Mouse (Mus musculus) G1E (cell line): ENCODE data around the gene Gm49369. TPM values are rescaled to one million over a fixed set of nuclear protein-coding genes. Genes with fewer than 3 reads are reported as not detected.
A peak's percentile ranks its signal among the peaks of the same experiment; 100 is the strongest.
"Not testable (repeated sequence)": the region's sequence is repeated elsewhere in the genome, so short reads cannot be mapped to it uniquely, and the experiment has no call there.

Experiments used
- ATAC-seq: 2 replicates; pipeline ENCODE4 v1.8.0; 2016; ENCODE audit warnings: mild to moderate bottlenecking; ENCODE audit not compliant: insufficient number of reproducible peaks, poor library complexity, low FRiP score, severe bottlenecking; ENCODE audit errors: extremely low read depth
- DNase-seq: peaks from one replicate; pipeline ENCODE4 v3.0.0; 2012; ENCODE audit warnings: low spot score
- H3K27me3 ChIP-seq: 2 replicates; pipeline ENCODE4 v1.6.1; 2012; ENCODE audit warnings: mild to moderate bottlenecking, low read length, inconsistent platforms; ENCODE audit not compliant: insufficient read depth
- H3K36me3 ChIP-seq: replicated peaks from 2 replicates; pipeline ENCODE3; 2012; ENCODE audit warnings: mild to moderate bottlenecking, inconsistent platforms
- H3K4me1 ChIP-seq: 2 replicates; pipeline ENCODE4 v1.6.1; 2012; ENCODE audit warnings: low read depth, low read length, inconsistent platforms, mixed read lengths; ENCODE audit not compliant: insufficient read depth
- H3K4me3 ChIP-seq: 2 replicates; pipeline ENCODE4 v1.5.1; 2012; ENCODE audit warnings: low read depth, mild to moderate bottlenecking, inconsistent platforms, low read length, moderate library complexity, mixed read lengths
- H3K9me3 ChIP-seq: replicated peaks from 2 replicates; pipeline ENCODE4 v1.6.1; 2012; ENCODE audit warnings: inconsistent platforms
- CTCF ChIP-seq: IDR thresholded peaks from 2 replicates; pipeline ENCODE4 v1.5.1; 2012; ENCODE audit warnings: low read depth, low read length, inconsistent platforms, mixed read lengths
- GATA1 ChIP-seq: IDR thresholded peaks from 2 replicates; pipeline ENCODE4 v1.6.1; 2012; ENCODE audit warnings: borderline replicate concordance, low read length, inconsistent platforms, mixed read lengths
- GATA2 ChIP-seq: IDR thresholded peaks from 2 replicates; pipeline ENCODE4 v1.6.1; 2012; ENCODE audit warnings: low read depth, low read length, inconsistent platforms, borderline replicate concordance
- POLR2AphosphoS5 ChIP-seq: IDR thresholded peaks from 2 replicates; pipeline ENCODE4 v1.6.1; 2012; ENCODE audit warnings: low read depth, low read length, inconsistent platforms; ENCODE audit not compliant: insufficient replicate concordance
- TAL1 ChIP-seq: conservative IDR thresholded peaks from 2 replicates; pipeline ENCODE4 v1.6.1; 2012; ENCODE audit warnings: low read depth, low read length, inconsistent platforms, mixed read lengths
- polyA plus RNA-seq: library from polyadenylated mRNA; stranded (reverse); fragments of >175 nt; gene quantifications from 2 replicates; pipeline ENCODE4 v1.2.3, GENCODE M21; 2012
- total RNA-seq, 2 experiments: library from RNA; stranded (forward) in 1 of 2; stranded (reverse) in 1 of 2; fragments of 200-1000 nt in 1 of 2; fragments of >200 nt in 1 of 2; fragmentation: Nextera tagmentation in 1 of 2; gene quantifications; 2 replicates each; pipeline ENCODE4 v1.2.3; 2014 to 2017

The Gm49369 gene
- total and polyA plus RNA-seq, 3 experiments, result 43.6 to 246 TPM; not detected in 1

GRCm38 (mm10) chr7:142408686-142409085 is 26.2 kb upstream of the Gm49369 start:
- H3K4me1 ChIP-seq, result peaks cover 41% of the 10 kb centered on the region
- no peaks in the 10 kb centered on the region for H3K27me3 ChIP-seq
- H3K9me3 ChIP-seq, result no peaks in the 10 kb centered on the region
- no peak overlapping the region for H3K4me3 ChIP-seq
- no peak for DNase-seq
- TF ChIP-seq POLR2AphosphoS5 (no peak), TAL1 (no peak), CTCF (no peak), GATA1 (no peak), GATA2 (no peak)
- ATAC-seq, result no peak
- no peaks in the 10 kb centered on the region for H3K36me3 ChIP-seq

GRCm38 (mm10) chr7:142407935-142408334 is 25.5 kb upstream of the Gm49369 start:
- ATAC-seq (no peak), DNase-seq (no peak)
- H3K36me3 ChIP-seq, result no peaks in the 10 kb centered on the region
- H3K4me3 ChIP-seq, result no peak overlapping the region
- no peaks in the 10 kb centered on the region for H3K27me3 ChIP-seq
- TF ChIP-seq POLR2AphosphoS5, result no peak
- TF ChIP-seq GATA1, result no peak
- TF ChIP-seq GATA2, result no peak
- no peak for TF ChIP-seq CTCF
- TF ChIP-seq TAL1, result no peak
- peaks cover 44% of the 10 kb centered on the region for H3K4me1 ChIP-seq
- H3K9me3 ChIP-seq, result no peaks in the 10 kb centered on the region

DNA sequence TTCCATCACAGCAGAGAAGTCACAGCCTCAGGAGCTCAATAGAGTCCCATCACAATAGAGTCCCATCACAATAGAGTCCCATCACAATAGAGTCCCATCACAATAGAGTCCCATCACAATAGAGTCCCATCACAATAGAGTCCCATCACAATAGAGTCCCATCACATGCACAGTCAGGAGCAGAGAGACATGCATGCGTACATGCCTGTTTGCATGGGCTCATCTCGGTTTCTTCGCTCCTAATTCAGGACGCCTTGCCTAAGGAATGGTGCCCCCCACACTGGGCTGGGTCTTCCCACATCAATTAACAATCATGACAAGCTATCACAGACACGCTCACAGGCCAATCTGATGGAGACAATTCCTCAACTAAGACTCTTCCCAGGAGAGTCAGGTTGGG is 22.7 kb upstream of the Gm49369 start:
- H3K4me1 ChIP-seq, result peaks cover 56% of the 10 kb centered on the region
- not testable (repeated sequence) for H3K4me3 ChIP-seq, H3K27me3 ChIP-seq, DNase-seq, H3K9me3 ChIP-seq, H3K36me3 ChIP-seq, ATAC-seq

DNA sequence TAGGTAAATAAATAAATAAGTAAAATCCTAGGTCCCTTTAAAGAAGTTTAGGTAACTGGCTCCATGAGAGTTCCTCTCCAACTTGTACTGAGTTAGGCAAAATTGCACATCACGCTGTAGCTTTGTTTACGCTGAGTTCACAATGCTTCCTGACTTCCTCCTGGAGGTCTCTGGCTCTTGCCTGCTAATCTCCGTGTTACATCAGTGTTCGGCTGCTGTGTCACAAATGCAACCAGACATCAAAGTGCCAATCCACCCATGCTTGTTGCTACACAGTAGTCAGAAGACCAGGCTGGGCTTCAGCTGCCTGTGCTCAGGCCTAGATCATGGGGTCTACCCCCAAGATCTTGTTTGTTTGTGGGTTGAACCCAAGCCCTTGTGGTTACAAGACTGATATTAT is 21.1 kb upstream of the Gm49369 start:
- DNase-seq (no peak), ATAC-seq (peak; percentile 59; the same call in 1 of the 2 replicates)
- Histone ChIP-seq H3K36me3 (no peaks in the 10 kb centered on the region), H3K9me3 (no peaks in the 10 kb centered on the region), H3K4me3 (no peak overlapping the region), H3K4me1 (peaks cover 62% of the 10 kb centered on the region), H3K27me3 (no peaks in the 10 kb centered on the region)
- TF ChIP-seq GATA1 (no peak), POLR2AphosphoS5 (no peak), GATA2 (no peak), CTCF (no peak), TAL1 (no peak)

DNA sequence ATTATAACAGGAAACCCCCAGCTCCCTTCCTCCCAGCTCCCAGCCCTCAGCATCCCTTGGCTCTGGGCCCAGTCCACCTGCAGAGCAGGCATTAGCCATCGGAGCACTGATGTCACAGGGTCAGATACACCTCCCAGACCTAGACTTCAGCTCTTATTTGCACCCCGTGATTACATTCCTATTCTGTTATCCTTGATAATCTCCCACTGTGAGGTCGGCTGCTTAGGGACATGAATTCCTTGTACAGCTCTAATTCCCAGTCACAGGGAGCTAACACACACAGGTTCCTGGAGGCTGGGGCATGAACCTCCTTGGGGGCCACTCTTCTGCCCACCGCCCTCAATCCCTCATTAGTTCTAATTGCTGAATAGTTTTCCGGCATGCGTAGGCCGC is 18.3 kb upstream of the Gm49369 start:
- ATAC-seq (no peak), DNase-seq (no peak)
- no peaks in the 10 kb centered on the region for H3K36me3 ChIP-seq
- H3K27me3 ChIP-seq, result no peaks in the 10 kb centered on the region
- H3K4me3 ChIP-seq, result no peak overlapping the region
- H3K9me3 ChIP-seq, result no peaks in the 10 kb centered on the region
- H3K4me1 ChIP-seq, result peaks cover 81% of the 10 kb centered on the region
- TF ChIP-seq CTCF, result no peak
- TF ChIP-seq GATA2, result no peak
- TF ChIP-seq GATA1, result no peak

DNA sequence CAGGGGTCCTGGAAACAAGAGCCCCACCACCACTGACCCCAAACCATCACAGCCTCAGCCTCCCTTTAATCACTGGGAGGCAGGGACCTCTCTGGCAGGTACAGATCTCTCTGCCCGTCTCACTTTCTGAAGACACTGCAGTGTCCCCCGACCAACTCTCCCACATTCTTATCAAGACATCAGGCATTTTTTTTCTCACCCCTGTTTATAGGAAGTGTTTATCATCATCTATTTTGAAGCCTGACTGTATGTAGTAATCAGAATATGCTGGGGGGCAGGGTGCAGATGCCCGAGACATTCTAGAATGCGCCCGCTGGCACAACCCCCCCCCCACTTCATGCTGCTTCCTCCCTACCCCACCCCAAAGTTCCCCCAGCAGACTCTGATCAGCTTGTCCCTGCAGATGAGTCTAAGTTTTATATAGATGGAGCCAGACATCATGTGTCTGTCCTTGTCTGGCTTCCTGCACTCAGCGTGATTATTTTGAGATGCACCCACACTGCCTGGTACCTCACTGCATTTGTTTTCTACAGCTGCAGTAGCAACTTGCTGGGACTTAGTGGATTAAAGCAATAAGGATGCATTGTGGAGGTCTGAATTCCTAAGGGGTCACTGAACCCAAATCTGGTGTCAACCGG is 17.8 kb upstream of the Gm49369 start:
- H3K9me3 ChIP-seq, result no peaks in the 10 kb centered on the region
- ATAC-seq, result no peak
- DNase-seq, result no peak
- no peak overlapping the region for H3K4me3 ChIP-seq
- no peaks in the 10 kb centered on the region for H3K27me3 ChIP-seq
- TF ChIP-seq CTCF (no peak), GATA1 (no peak), TAL1 (no peak), POLR2AphosphoS5 (no peak), GATA2 (no peak)
- no peaks in the 10 kb centered on the region for H3K36me3 ChIP-seq
- H3K4me1 ChIP-seq, result peaks cover 85% of the 10 kb centered on the region

DNA sequence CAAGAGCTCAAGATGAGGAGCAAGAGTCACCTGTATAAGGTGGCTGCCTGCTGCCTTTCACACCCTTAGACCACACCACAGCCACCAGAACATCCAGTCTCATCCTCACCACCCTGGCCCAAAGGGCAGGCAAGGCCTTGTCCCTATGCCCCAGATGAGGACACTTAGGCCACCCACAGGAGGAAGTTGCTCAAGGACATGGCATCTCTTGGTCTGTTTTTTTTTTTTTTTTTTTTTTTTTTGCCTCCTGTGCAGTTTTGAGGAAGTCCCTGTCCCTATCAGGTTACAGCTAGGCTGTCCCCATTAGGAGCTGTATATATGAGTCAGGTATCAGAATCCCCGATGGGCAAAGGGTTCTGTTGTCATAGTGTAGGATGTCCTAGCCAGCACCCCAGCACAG is 16.8 kb upstream of the Gm49369 start:
- no peak for TF ChIP-seq GATA2
- no peak for TF ChIP-seq POLR2AphosphoS5
- TF ChIP-seq TAL1, result no peak
- TF ChIP-seq CTCF, result no peak
- TF ChIP-seq GATA1, result no peak
- no peak overlapping the region; the same call in 1 of the 2 replicates for H3K4me3 ChIP-seq
- H3K36me3 ChIP-seq, result no peaks in the 10 kb centered on the region
- H3K27me3 ChIP-seq, result no peaks in the 10 kb centered on the region
- ATAC-seq (peak; percentile 46; the same call in 1 of the 2 replicates), DNase-seq (peak; percentile 61)
- H3K9me3 ChIP-seq, result no peaks in the 10 kb centered on the region
- peaks cover 89% of the 10 kb centered on the region for H3K4me1 ChIP-seq
